Mouse (Mus musculus) hindbrain, postnatal 0 days (tissue): ENCODE data around the gene Ints4. TPM values are rescaled to one million over a fixed set of nuclear protein-coding genes. Genes with fewer than 3 reads are reported as not detected.

Source experiments
- ATAC-seq: fragments of 200-750 bp; cut with Nextera tagmentation; 2 replicates; pipeline ENCODE4 v1.8.0; 2017; ENCODE audit warnings: mild to moderate bottlenecking, moderate TSS enrichment, moderate library complexity
- DNase-seq: peaks from one replicate; pipeline ENCODE4 v3.0.0-alpha.2; 2015; ENCODE audit warnings: low spot score
- H3K27ac ChIP-seq: fragments of 300-500 bp; sonication (generic); 2 replicates; pipeline ENCODE4 v1.5.1; 2014; ENCODE audit warnings: mild to moderate bottlenecking
- H3K27me3 ChIP-seq: fragments of 300-500 bp; sonication (generic); 2 replicates; pipeline ENCODE4 v1.6.1; 2014; ENCODE audit warnings: low read length, mixed read lengths; ENCODE audit not compliant: insufficient read depth
- H3K36me3 ChIP-seq: fragments of 300-500 bp; sonication (generic); 2 replicates; pipeline ENCODE4 v1.6.1; 2014; ENCODE audit warnings: low read length, mixed read lengths; ENCODE audit not compliant: insufficient read depth
- H3K4me1 ChIP-seq: fragments of 300-500 bp; sonication (generic); 2 replicates; pipeline ENCODE4 v1.6.1; 2014; ENCODE audit warnings: antibody characterized with exemption, low read length, mixed read lengths; ENCODE audit not compliant: insufficient read depth
- H3K4me2 ChIP-seq: fragments of 300-500 bp; sonication (generic); 2 replicates; pipeline ENCODE4 v1.6.1; 2014; ENCODE audit warnings: low read depth, mild to moderate bottlenecking, low read length, moderate library complexity, mixed read lengths
- H3K4me3 ChIP-seq: fragments of 300-500 bp; sonication (generic); 2 replicates; pipeline ENCODE4 v1.5.1; 2014; ENCODE audit warnings: low read length
- H3K9ac ChIP-seq: fragments of 300-500 bp; sonication (generic); replicated peaks from 2 replicates; pipeline ENCODE4 v1.6.1; 2014; ENCODE audit warnings: mild to moderate bottlenecking, low read length, moderate library complexity, mixed read lengths
- H3K9me3 ChIP-seq: fragments of 300-500 bp; sonication (generic); 2 replicates; pipeline ENCODE4 v1.6.1; 2016; ENCODE audit warnings: low read length, mixed read lengths
- CTCF ChIP-seq: IDR thresholded peaks from 2 replicates; pipeline ENCODE4 v1.5.1; 2016; ENCODE audit warnings: antibody characterized with exemption, control low read depth, low read depth
- WGBS: fragments of 180-500 bp; shearing (Covaris S2); extraction: QIAGEN DNeasy Blood & Tissue Kit; methylation state at CpG from one replicate; pipeline ENCODE4 v1.1.7; 2014; 5-methylcytosine and 5-hydroxymethylcytosine counted together
- polyA plus RNA-seq: library from polyadenylated mRNA; unstranded; fragments of >200 nt; fragmentation: Nextera tagmentation; extraction: Ambion mirVana; gene quantifications from 2 replicates; pipeline ENCODE4 v1.2.1, GENCODE M21; 2015
- total RNA-seq: library from RNA; depleted of rRNA; stranded (reverse); fragments of >200 nt; gene quantifications from 2 replicates; pipeline ENCODE4 v1.2.3, GENCODE M21; 2014

Gene Ints4
- total and polyA plus RNA-seq, 2 experiments from 2014 or later: 28.3 to 29.3 TPM

- 85% methylated on average over 5 of the region's 5 CpGs for WGBS
Observed at GRCm38 (mm10) chr7:97535531-97535930, 54.8 kb downstream of the Ints4 start.

GRCm38 (mm10) chr7:97536571-97536970, 55.8 kb downstream of the Ints4 start:
- 94% methylated on average over 5 of the region's 5 CpGs for WGBS
- Histone ChIP-seq H3K27me3 (no peaks in the 10 kb centered on the region), H3K27ac (no peak overlapping the region), H3K9ac (no peak overlapping the region), H3K9me3 (no peaks in the 10 kb centered on the region), H3K36me3 (peaks cover 56% of the 10 kb centered on the region), H3K4me2 (no peak overlapping the region), H3K4me3 (no peak overlapping the region), H3K4me1 (no peaks in the 10 kb centered on the region)
- no peak for ATAC-seq
- no peak for DNase-seq
- TF ChIP-seq CTCF: no peak

More at GRCm38 (mm10) chr7:97535531-97535930, 54.8 kb downstream of the Ints4 start:
- no peak overlapping the region for H3K9ac ChIP-seq
- TF ChIP-seq CTCF: no peak
- H3K27ac ChIP-seq: no peak overlapping the region
- H3K9me3 ChIP-seq: no peaks in the 10 kb centered on the region
- no peaks in the 10 kb centered on the region for H3K27me3 ChIP-seq
- no peak overlapping the region for H3K4me3 ChIP-seq
- DNase-seq (no peak), ATAC-seq (no peak)
- H3K4me2 ChIP-seq: no peak overlapping the region
- H3K4me1 ChIP-seq: no peaks in the 10 kb centered on the region
- peaks cover 52% of the 10 kb centered on the region for H3K36me3 ChIP-seq

- H3K4me1 ChIP-seq: no peaks in the 10 kb centered on the region
- no peak for ATAC-seq
- WGBS: 71% methylated on average over 2 of the region's 2 CpGs
- no peaks in the 10 kb centered on the region for H3K9me3 ChIP-seq
- DNase-seq: no peak
- H3K27me3 ChIP-seq: no peaks in the 10 kb centered on the region
- H3K4me3 ChIP-seq: no peak overlapping the region
- H3K9ac ChIP-seq: no peak overlapping the region
- TF ChIP-seq CTCF: no peak
- no peak overlapping the region for H3K27ac ChIP-seq
- peaks cover 18% of the 10 kb centered on the region for H3K36me3 ChIP-seq
- H3K4me2 ChIP-seq: no peak overlapping the region
Observed at GRCm38 (mm10) chr7:97546462-97546861, 65.7 kb downstream of the Ints4 start.

- 93% methylated on average over 10 of the region's 10 CpGs for WGBS
- H3K36me3 ChIP-seq: no peaks in the 10 kb centered on the region
- H3K27ac ChIP-seq: no peak overlapping the region
- no peak overlapping the region for H3K4me3 ChIP-seq
- no peak overlapping the region for H3K9ac ChIP-seq
- no peaks in the 10 kb centered on the region for H3K9me3 ChIP-seq
- no peaks in the 10 kb centered on the region for H3K4me1 ChIP-seq
- no peak for DNase-seq
- no peak overlapping the region for H3K4me2 ChIP-seq
- TF ChIP-seq CTCF: no peak
- H3K27me3 ChIP-seq: no peaks in the 10 kb centered on the region
- no peak for ATAC-seq
Observed at GRCm38 (mm10) chr7:97549301-97549700, 68.5 kb downstream of the Ints4 start.

- H3K27ac ChIP-seq: no peak overlapping the region
- H3K9me3 ChIP-seq: no peaks in the 10 kb centered on the region
- 93% methylated on average over 9 of the region's 9 CpGs for WGBS
- TF ChIP-seq CTCF: no peak
- H3K9ac ChIP-seq: no peak overlapping the region
- DNase-seq: no peak
- H3K27me3 ChIP-seq: no peaks in the 10 kb centered on the region
- ATAC-seq: no peak
- no peaks in the 10 kb centered on the region for H3K36me3 ChIP-seq
- no peaks in the 10 kb centered on the region for H3K4me1 ChIP-seq
- no peak overlapping the region for H3K4me3 ChIP-seq
- H3K4me2 ChIP-seq: no peak overlapping the region
Observed at GRCm38 (mm10) chr7:97550673-97551072, 69.9 kb downstream of the Ints4 start.

GRCm38 (mm10) chr7:97563576-97563975, 82.8 kb downstream of the Ints4 start:
- ATAC-seq (no peak), DNase-seq (no peak)
- 90% methylated on average over 2 of the region's 2 CpGs for WGBS
- TF ChIP-seq CTCF: no peak
- no peak overlapping the region for H3K9ac ChIP-seq
- H3K4me1 ChIP-seq: no peaks in the 10 kb centered on the region
- no peaks in the 10 kb centered on the region for H3K9me3 ChIP-seq
- H3K27ac ChIP-seq: no peak overlapping the region
- no peaks in the 10 kb centered on the region for H3K27me3 ChIP-seq
- no peak overlapping the region for H3K4me2 ChIP-seq
- H3K4me3 ChIP-seq: no peak overlapping the region
- no peaks in the 10 kb centered on the region for H3K36me3 ChIP-seq

- 86% methylated on average over 4 of the region's 4 CpGs for WGBS
- H3K9ac ChIP-seq: no peak overlapping the region
- no peak for TF ChIP-seq CTCF
- H3K27ac ChIP-seq: no peak overlapping the region
- H3K9me3 ChIP-seq: no peaks in the 10 kb centered on the region
- no peak overlapping the region for H3K4me3 ChIP-seq
- no peaks in the 10 kb centered on the region; the same call in 1 of the 2 replicates for H3K36me3 ChIP-seq
- no peaks in the 10 kb centered on the region for H3K27me3 ChIP-seq
- H3K4me1 ChIP-seq: no peaks in the 10 kb centered on the region
- no peak for ATAC-seq
- DNase-seq: no peak
- no peak overlapping the region for H3K4me2 ChIP-seq
Observed at GRCm38 (mm10) chr7:97569372-97569771, 88.6 kb downstream of the Ints4 start.
